Mouse (Mus musculus): ENCODE data around the gene Wdr49. TPM values are rescaled to one million over a fixed set of nuclear protein-coding genes. Genes with fewer than 3 reads are reported as not detected.
A peak's percentile ranks its signal among the peaks of the same experiment; 100 is the strongest.
"Not testable (repeated sequence)": the region's sequence is repeated elsewhere in the genome, so short reads cannot be mapped to it uniquely, and the experiment has no call there.

Wdr49 gene
- total RNA-seq, 2 experiments from 2014 or later: not detected

- no peak overlapping the region for H3K27ac ChIP-seq
- intact Hi-C loops (cut with DNase I): no loop called here
- no peak for DNase-seq
- no peak for TF ChIP-seq CTCF (IDR thresholded peaks at IDR 0.05)
- H3K4me3 ChIP-seq: no peak overlapping the region
These were observed 86.6 kb downstream of the Wdr49 start for GRCm38 (mm10) chr3:75395121-75395895.

- peak overlapping the region; percentile 66 for H3K27ac ChIP-seq
- TF ChIP-seq CTCF (IDR thresholded peaks at IDR 0.05): no peak
- no peak for DNase-seq
- H3K4me3 ChIP-seq: peak overlapping the region; percentile 41
- intact Hi-C loops (cut with DNase I): no loop called here
These were observed 87.5 kb downstream of the Wdr49 start for GRCm38 (mm10) chr3:75394487-75394886.

GRCm38 (mm10) chr3:75381776-75382175 lies 100.2 kb downstream of the Wdr49 start:
- H3K4me3 ChIP-seq: no peak overlapping the region
- no peak overlapping the region for H3K27ac ChIP-seq
- intact Hi-C loops (cut with DNase I): no loop called here
- no peak for TF ChIP-seq CTCF (IDR thresholded peaks at IDR 0.05)
- no peak for DNase-seq

- no peak for DNase-seq
- H3K27ac ChIP-seq: no peak overlapping the region
- intact Hi-C loops (cut with DNase I): no loop called here
- TF ChIP-seq CTCF (IDR thresholded peaks at IDR 0.05): no peak
- no peak overlapping the region for H3K4me3 ChIP-seq
These were observed 128.0 kb downstream of the Wdr49 start for GRCm38 (mm10) chr3:75353972-75354371.

- DNase-seq: no peak
- H3K4me3 ChIP-seq: no peak overlapping the region
- TF ChIP-seq CTCF (IDR thresholded peaks at IDR 0.05): no peak
- intact Hi-C loops (cut with DNase I): no loop called here
- no peak overlapping the region for H3K27ac ChIP-seq
These were observed 144.8 kb downstream of the Wdr49 start for GRCm38 (mm10) chr3:75337196-75337595.

- intact Hi-C loops (cut with DNase I): no loop called here
These were observed 161.0 kb downstream of the Wdr49 start for GRCm38 (mm10) chr3:75320999-75321398.

GRCm38 (mm10) chr3:75308861-75309260 lies 173.1 kb downstream of the Wdr49 start:
- intact Hi-C loops (cut with DNase I): no loop called here
- no peak for TF ChIP-seq CTCF (IDR thresholded peaks at IDR 0.05)

More at GRCm38 (mm10) chr3:75320999-75321398, 161.0 kb downstream of the Wdr49 start:
- H3K27ac ChIP-seq: no peak overlapping the region
- TF ChIP-seq CTCF (IDR thresholded peaks at IDR 0.05): no peak
- no peak overlapping the region for H3K4me3 ChIP-seq
- no peak for DNase-seq

GRCm38 (mm10) chr3:75308228-75308627 lies 173.7 kb downstream of the Wdr49 start:
- no peak for DNase-seq
- intact Hi-C loops (cut with DNase I): no loop called here
- Histone ChIP-seq H3K27ac (no peak overlapping the region), H3K4me3 (no peak overlapping the region)
- no peak for TF ChIP-seq CTCF (IDR thresholded peaks at IDR 0.05)

More at GRCm38 (mm10) chr3:75308861-75309260, 173.1 kb downstream of the Wdr49 start:
- no peak overlapping the region for H3K4me3 ChIP-seq
- DNase-seq: no peak
- H3K27ac ChIP-seq: no peak overlapping the region

GRCm38 (mm10) chr3:75305584-75305983 lies 176.4 kb downstream of the Wdr49 start:
- intact Hi-C loops (cut with DNase I): no loop called here
- TF ChIP-seq CTCF (IDR thresholded peaks at IDR 0.05): no peak

GRCm38 (mm10) chr3:75304621-75305020 lies 177.3 kb downstream of the Wdr49 start:
- TF ChIP-seq CTCF (IDR thresholded peaks at IDR 0.05): no peak
- intact Hi-C loops (cut with DNase I): no loop called here
- no peak for DNase-seq

More at GRCm38 (mm10) chr3:75305584-75305983, 176.4 kb downstream of the Wdr49 start:
- no peak overlapping the region for H3K27ac ChIP-seq
- no peak for DNase-seq
- H3K4me3 ChIP-seq: no peak overlapping the region

GRCm38 (mm10) chr3:75301072-75301471 lies 180.9 kb downstream of the Wdr49 start:
- TF ChIP-seq CTCF (IDR thresholded peaks at IDR 0.05): peak; percentile 26; the same call in 1 of the 2 replicates

More at GRCm38 (mm10) chr3:75304621-75305020, 177.3 kb downstream of the Wdr49 start:
- Histone ChIP-seq H3K27ac (no peak overlapping the region), H3K4me3 (no peak overlapping the region)

GRCm38 (mm10) chr3:75299464-75299863 lies 182.5 kb downstream of the Wdr49 start:
- DNase-seq; intact Hi-C loops (cut with DNase I); H3K4me3 ChIP-seq; H3K27ac ChIP-seq: not testable (repeated sequence)

More at GRCm38 (mm10) chr3:75301072-75301471, 180.9 kb downstream of the Wdr49 start:
- intact Hi-C loops (cut with DNase I): no loop called here
- DNase-seq: no peak
- Histone ChIP-seq H3K27ac (no peak overlapping the region), H3K4me3 (no peak overlapping the region)

GRCm38 (mm10) chr3:75297758-75298111 lies 184.2 kb downstream of the Wdr49 start:
- TF ChIP-seq CTCF (IDR thresholded peaks at IDR 0.05): no peak
- H3K27ac ChIP-seq: no peak overlapping the region
- intact Hi-C loops (cut with DNase I): no loop called here
- H3K4me3 ChIP-seq: no peak overlapping the region
- DNase-seq: no peak

All from gastrocnemius, adult 2 months (tissue).